Mouse (Mus musculus) heart, adult 2 months (tissue): ENCODE results near the gene Sf3b3.

Experiments used
- CTCF ChIP-seq: fragments of 200-600 bp; IDR thresholded peaks from 2 replicates; pipeline ENCODE4 v1.8.1; 2022; ENCODE audit warnings: antibody characterized with exemption, mild to moderate bottlenecking, moderate library complexity
- EP300 ChIP-seq: fragments of 200-500 bp; IDR thresholded peaks from 2 replicates; pipeline ENCODE4 v1.6.1; 2011; ENCODE audit warnings: low read depth, low read length, control low read depth; ENCODE audit not compliant: insufficient read depth
- POLR2A ChIP-seq: fragments of 200-500 bp; IDR thresholded peaks from 2 replicates; pipeline ENCODE4 v1.6.1; 2011; ENCODE audit warnings: mild to moderate bottlenecking, low read depth, low read length, control low read depth; ENCODE audit not compliant: insufficient read depth

GRCm38 (mm10) chr8:110774725-110775124 is 71.9 kb downstream of the Sf3b3 start:
- TF ChIP-seq CTCF (no peak), POLR2A (no peak), EP300 (no peak)
